Mouse (Mus musculus) right cerebral cortex, adult 2 months (tissue): ENCODE results near the gene Rgs9bp.
"Not testable (repeated sequence)": the region's sequence is repeated elsewhere in the genome, so short reads cannot be mapped to it uniquely, and the experiment has no call there.

Experiments
- DNase-seq, 2 experiments: peaks; one replicate each; pipeline ENCODE4 v3.0.0; 2021 to 2022; ENCODE audit warnings: low spot score in 2 of 2

Gene Rgs9bp

DNA sequence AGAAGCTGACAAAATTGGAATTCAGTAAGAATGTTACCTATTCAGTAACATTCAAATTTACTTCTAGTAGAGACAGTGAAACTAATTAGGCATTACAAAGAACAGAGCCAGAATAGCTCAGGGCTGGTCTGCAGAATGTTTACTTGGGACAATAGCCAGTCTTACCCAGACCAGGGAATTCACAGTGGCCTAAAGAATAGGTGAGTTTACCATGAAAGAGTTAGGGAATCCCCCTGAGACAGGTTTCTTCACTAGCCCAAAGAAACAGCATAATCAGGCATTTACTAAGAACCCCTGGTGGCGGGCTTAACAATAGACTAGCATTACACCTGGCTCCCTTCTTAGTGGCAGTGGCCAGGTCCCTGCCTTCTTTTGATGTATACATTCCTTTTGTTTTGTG, 54.8 kb downstream of the Rgs9bp start:
- DNase-seq, result not testable (repeated sequence)

DNA sequence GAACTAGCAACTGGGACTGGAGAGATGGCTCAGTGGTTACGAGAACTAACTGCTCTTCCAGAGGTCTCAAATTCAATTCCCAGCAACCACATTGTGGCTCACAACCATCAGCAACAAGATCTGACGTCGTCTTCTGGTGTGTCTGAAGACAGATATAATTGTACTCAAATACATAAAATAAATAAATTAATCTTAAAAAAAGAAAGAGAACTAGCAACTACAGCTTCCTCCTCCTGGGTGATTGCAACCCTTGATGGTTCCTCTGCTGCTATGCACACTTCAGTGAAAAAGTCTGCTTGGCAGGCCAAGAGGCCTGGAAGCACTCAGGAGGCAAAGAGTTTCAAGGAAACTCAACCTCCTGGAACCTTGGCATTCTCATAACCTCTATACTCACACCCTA, 55.4 kb downstream of the Rgs9bp start:
- DNase-seq, result no peak
